Mouse (Mus musculus) heart, adult 2 months (tissue): ENCODE data around the gene Apbb1ip. TPM values are rescaled to one million over a fixed set of nuclear protein-coding genes. Genes with fewer than 3 reads are reported as not detected.
A peak's percentile ranks its signal among the peaks of the same experiment; 100 is the strongest.

Experiments
- DNase-seq, 2 experiments: peaks; one replicate each; pipeline ENCODE4 v3.0.0; 2021
- H3K27ac ChIP-seq: fragments of 200-600 bp; 2 replicates; pipeline ENCODE4 v1.8.1; 2022
- H3K27me3 ChIP-seq: fragments of 200-500 bp; 2 replicates; pipeline ENCODE4 v1.6.1; 2012; ENCODE audit warnings: mild to moderate bottlenecking, low read length, inconsistent platforms, mixed read lengths; ENCODE audit not compliant: control insufficient read depth, insufficient read depth
- H3K36me3 ChIP-seq: fragments of 200-500 bp; 2 replicates; pipeline ENCODE4 v1.6.1; 2012; ENCODE audit warnings: low read length, inconsistent platforms; ENCODE audit not compliant: control insufficient read depth, insufficient read depth
- H3K4me1 ChIP-seq: fragments of 200-500 bp; 2 replicates; pipeline ENCODE4 v1.6.1; 2011; ENCODE audit warnings: low read length; ENCODE audit not compliant: control insufficient read depth, insufficient read depth
- H3K4me3 ChIP-seq: fragments of 200-600 bp; 2 replicates; pipeline ENCODE4 v1.8.1; 2022
- H3K79me2 ChIP-seq: fragments of 200-500 bp; replicated peaks from 2 replicates; pipeline ENCODE4 v1.6.1; 2012; ENCODE audit warnings: mild to moderate bottlenecking, inconsistent platforms, low read length, moderate library complexity, mixed read lengths; ENCODE audit not compliant: control insufficient read depth, insufficient read depth
- H3K9ac ChIP-seq: fragments of 200-500 bp; 2 replicates; pipeline ENCODE4 v1.6.1; 2012; ENCODE audit warnings: low read depth, mild to moderate bottlenecking, control low read depth, inconsistent platforms, low read length, mixed read lengths
- CTCF ChIP-seq: fragments of 200-600 bp; IDR thresholded peaks from 2 replicates; pipeline ENCODE4 v1.8.1; 2022; ENCODE audit warnings: antibody characterized with exemption, mild to moderate bottlenecking, moderate library complexity
- EP300 ChIP-seq: fragments of 200-500 bp; IDR thresholded peaks from 2 replicates; pipeline ENCODE4 v1.6.1; 2011; ENCODE audit warnings: low read depth, low read length, control low read depth; ENCODE audit not compliant: insufficient read depth
- POLR2A ChIP-seq: fragments of 200-500 bp; IDR thresholded peaks from 2 replicates; pipeline ENCODE4 v1.6.1; 2011; ENCODE audit warnings: mild to moderate bottlenecking, low read depth, low read length, control low read depth; ENCODE audit not compliant: insufficient read depth
- WGBS: fragments of 180-500 bp; shearing (Covaris S2); methylation state at CpG from one replicate; pipeline ENCODE4 v1.1.7; 2018; 5-methylcytosine and 5-hydroxymethylcytosine counted together
- intact Hi-C: fragments of 180-260 bp; cut with DNase I; formaldehyde crosslinking; loops from one replicate; pipeline ENCODE4 v1.15.1; 2025
- polyA plus RNA-seq: library from polyadenylated mRNA; depleted of rRNA; stranded (reverse); fragments of >200 nt; gene quantifications from 2 replicates; pipeline ENCODE4 v1.2.3, GENCODE M21; 2012
- total RNA-seq, 2 experiments: library from RNA; stranded (reverse); gene quantifications; 2 replicates each; pipeline ENCODE4 v1.2.3; 2021

Gene Apbb1ip
- total and polyA plus RNA-seq, 3 experiments = 2.4 to 4.0 (median 3.0) TPM

GRCm38 (mm10) chr2:22753461-22754075, 20.3 kb upstream of the Apbb1ip start:
- 79% methylated on average over 2 of the region's 2 CpGs for WGBS
- no peaks in the 10 kb centered on the region for H3K36me3 ChIP-seq
- TF ChIP-seq CTCF (no peak), POLR2A (no peak), EP300 (no peak)
- no peaks in the 10 kb centered on the region for H3K4me1 ChIP-seq
- H3K27me3 ChIP-seq = no peaks in the 10 kb centered on the region
- H3K79me2 ChIP-seq = no peaks in the 10 kb centered on the region
- intact Hi-C loops = no loop called here
- no peak overlapping the region for H3K27ac ChIP-seq
- H3K9ac ChIP-seq = no peak overlapping the region
- no peak for DNase-seq
- no peak overlapping the region for H3K4me3 ChIP-seq

- intact Hi-C loops = no loop called here
- WGBS = 61% methylated on average over 4 of the region's 4 CpGs
- DNase-seq = no peak
These were observed 19.6 kb upstream of the Apbb1ip start for GRCm38 (mm10) chr2:22754222-22754824.

GRCm38 (mm10) chr2:22755561-22755960, 18.3 kb upstream of the Apbb1ip start:
- TF ChIP-seq CTCF (no peak), EP300 (no peak), POLR2A (no peak)
- WGBS = 87% methylated on average over 6 of the region's 6 CpGs
- intact Hi-C loops = no loop called here

More at GRCm38 (mm10) chr2:22754222-22754824, 19.6 kb upstream of the Apbb1ip start:
- Histone ChIP-seq H3K36me3 (no peaks in the 10 kb centered on the region), H3K27ac (no peak overlapping the region), H3K27me3 (no peaks in the 10 kb centered on the region), H3K79me2 (no peaks in the 10 kb centered on the region), H3K4me1 (no peaks in the 10 kb centered on the region), H3K4me3 (no peak overlapping the region), H3K9ac (no peak overlapping the region)
- no peak for TF ChIP-seq POLR2A
- TF ChIP-seq CTCF = no peak
- no peak for TF ChIP-seq EP300

GRCm38 (mm10) chr2:22758310-22758972, 15.5 kb upstream of the Apbb1ip start:
- WGBS = 32% methylated on average over 6 of the region's 6 CpGs
- intact Hi-C loops = loop anchor here (1.0 kb wide), 1 partner anchor 106 kb away; no protein-coding TSS in a partner anchor
- H3K36me3 ChIP-seq = no peaks in the 10 kb centered on the region
- no peak overlapping the region for H3K4me3 ChIP-seq
- no peak overlapping the region for H3K27ac ChIP-seq
- TF ChIP-seq POLR2A (no peak), EP300 (no peak), CTCF (peak; percentile 79)
- DNase-seq = peak; percentile 45 to 58
- no peaks in the 10 kb centered on the region for H3K27me3 ChIP-seq
- no peak overlapping the region for H3K9ac ChIP-seq
- no peaks in the 10 kb centered on the region for H3K4me1 ChIP-seq
- H3K79me2 ChIP-seq = no peaks in the 10 kb centered on the region

More at GRCm38 (mm10) chr2:22755561-22755960, 18.3 kb upstream of the Apbb1ip start:
- Histone ChIP-seq H3K4me3 (no peak overlapping the region), H3K36me3 (no peaks in the 10 kb centered on the region), H3K27me3 (no peaks in the 10 kb centered on the region), H3K27ac (no peak overlapping the region), H3K9ac (no peak overlapping the region), H3K4me1 (no peaks in the 10 kb centered on the region), H3K79me2 (no peaks in the 10 kb centered on the region)
- no peak for DNase-seq

GRCm38 (mm10) chr2:22760452-22760851, 13.4 kb upstream of the Apbb1ip start:
- Histone ChIP-seq H3K4me3 (no peak overlapping the region), H3K79me2 (no peaks in the 10 kb centered on the region), H3K4me1 (no peaks in the 10 kb centered on the region), H3K36me3 (no peaks in the 10 kb centered on the region), H3K27ac (no peak overlapping the region), H3K9ac (no peak overlapping the region), H3K27me3 (no peaks in the 10 kb centered on the region)
- TF ChIP-seq CTCF = no peak
- no peak for TF ChIP-seq POLR2A
- no peak for TF ChIP-seq EP300
- intact Hi-C loops = loop anchor here (5.0 kb wide), 1 partner anchor 57 kb away; no protein-coding TSS in a partner anchor
- WGBS = 14% methylated on average over 2 of the region's 2 CpGs
- DNase-seq = no peak

GRCm38 (mm10) chr2:22761103-22761521, 12.8 kb upstream of the Apbb1ip start:
- intact Hi-C loops = loop anchor here (5.0 kb wide), 1 partner anchor 56 kb away; no protein-coding TSS in a partner anchor
- WGBS = 44% methylated on average over 7 of the region's 7 CpGs
- H3K9ac ChIP-seq = no peak overlapping the region

More at GRCm38 (mm10) chr2:22761103-22761521, 12.8 kb upstream of the Apbb1ip start:
- no peak for DNase-seq
- H3K27me3 ChIP-seq = no peaks in the 10 kb centered on the region
- H3K27ac ChIP-seq = no peak overlapping the region
- no peaks in the 10 kb centered on the region for H3K36me3 ChIP-seq
- no peaks in the 10 kb centered on the region for H3K4me1 ChIP-seq
- no peaks in the 10 kb centered on the region for H3K79me2 ChIP-seq
- TF ChIP-seq EP300 (no peak), POLR2A (no peak), CTCF (no peak)
- no peak overlapping the region for H3K4me3 ChIP-seq
